Mouse (Mus musculus): ENCODE measurements around the gene Apol6. TPM values are rescaled to one million over a fixed set of nuclear protein-coding genes. Genes with fewer than 3 reads are reported as not detected.
A peak's percentile ranks its signal among the peaks of the same experiment; 100 is the strongest.

Gene Apol6
- polyA plus RNA-seq, 1 experiment from 2014 or later, result not detected

- DNase-seq (ENCODE audit: low spot score) (no peak), ATAC-seq (replicated peaks; ENCODE audit: low FRiP score) (no peak)
- Histone ChIP-seq H3K9me3 (ENCODE audit: control insufficient read depth, low read length) (no peaks in the 10 kb centered on the region), H3K27me3 (ENCODE audit: control insufficient read depth, insufficient read depth, low read length) (no peaks in the 10 kb centered on the region), H3K27ac (ENCODE audit: low read depth, low read length) (no peak overlapping the region), H3K4me1 (replicated peaks; ENCODE audit: control insufficient read depth, insufficient read depth, low read length) (no peaks in the 10 kb centered on the region; the same call in 1 of the 2 replicates), H3K9ac (ENCODE audit: low read length) (no peak overlapping the region), H3K36me3 (ENCODE audit: control insufficient read depth, insufficient read depth, low read length) (no peaks in the 10 kb centered on the region; the same call in 1 of the 2 replicates), H3K4me2 (ENCODE audit: low read depth, low read length, severe bottlenecking) (no peak overlapping the region), H3K4me3 (ENCODE audit: low read depth, low read length) (no peak overlapping the region)
- 57% methylated on average over 14 of the region's 14 CpGs for WGBS
Measured at GRCm38 (mm10) chr15:77079256-77079822, 34.8 kb downstream of the Apol6 start.

- H3K27ac ChIP-seq (ENCODE audit: low read depth, low read length), result no peak overlapping the region
- no peak for ATAC-seq (replicated peaks; ENCODE audit: low FRiP score)
- 67% methylated on average over 11 of the region's 11 CpGs for WGBS
Measured at GRCm38 (mm10) chr15:77079890-77080361, 35.4 kb downstream of the Apol6 start.

GRCm38 (mm10) chr15:77080684-77081254 lies 36.2 kb downstream of the Apol6 start:
- no peak overlapping the region for H3K4me2 ChIP-seq (ENCODE audit: low read depth, low read length, severe bottlenecking)
- DNase-seq (ENCODE audit: low spot score) (no peak), ATAC-seq (replicated peaks; ENCODE audit: low FRiP score) (no peak)
- H3K27ac ChIP-seq (ENCODE audit: low read depth, low read length), result no peak overlapping the region
- H3K4me1 ChIP-seq (replicated peaks; ENCODE audit: control insufficient read depth, insufficient read depth, low read length), result no peaks in the 10 kb centered on the region; the same call in 1 of the 2 replicates
- H3K4me3 ChIP-seq (ENCODE audit: low read depth, low read length), result no peak overlapping the region
- H3K36me3 ChIP-seq (ENCODE audit: control insufficient read depth, insufficient read depth, low read length), result no peaks in the 10 kb centered on the region; the same call in 1 of the 2 replicates
- H3K9ac ChIP-seq (ENCODE audit: low read length), result no peak overlapping the region
- H3K27me3 ChIP-seq (ENCODE audit: control insufficient read depth, insufficient read depth, low read length), result no peaks in the 10 kb centered on the region
- WGBS, result 84% methylated on average over 14 of the region's 14 CpGs
- no peaks in the 10 kb centered on the region for H3K9me3 ChIP-seq (ENCODE audit: control insufficient read depth, low read length)

More at GRCm38 (mm10) chr15:77079890-77080361, 35.4 kb downstream of the Apol6 start:
- H3K4me3 ChIP-seq (ENCODE audit: low read depth, low read length), result no peak overlapping the region
- no peaks in the 10 kb centered on the region; the same call in 1 of the 2 replicates for H3K4me1 ChIP-seq (replicated peaks; ENCODE audit: control insufficient read depth, insufficient read depth, low read length)
- H3K36me3 ChIP-seq (ENCODE audit: control insufficient read depth, insufficient read depth, low read length), result no peaks in the 10 kb centered on the region; the same call in 1 of the 2 replicates
- no peaks in the 10 kb centered on the region for H3K27me3 ChIP-seq (ENCODE audit: control insufficient read depth, insufficient read depth, low read length)
- H3K9me3 ChIP-seq (ENCODE audit: control insufficient read depth, low read length), result no peaks in the 10 kb centered on the region
- no peak overlapping the region for H3K4me2 ChIP-seq (ENCODE audit: low read depth, low read length, severe bottlenecking)
- no peak overlapping the region for H3K9ac ChIP-seq (ENCODE audit: low read length)
- no peak for DNase-seq (ENCODE audit: low spot score)

GRCm38 (mm10) chr15:77081454-77081853 lies 36.9 kb downstream of the Apol6 start:
- H3K27me3 ChIP-seq (ENCODE audit: control insufficient read depth, insufficient read depth, low read length), result no peaks in the 10 kb centered on the region
- H3K4me1 ChIP-seq (replicated peaks; ENCODE audit: control insufficient read depth, insufficient read depth, low read length), result no peaks in the 10 kb centered on the region; the same call in 1 of the 2 replicates
- ATAC-seq (replicated peaks; ENCODE audit: low FRiP score) (no peak), DNase-seq (ENCODE audit: low spot score) (no peak)
- H3K4me3 ChIP-seq (ENCODE audit: low read depth, low read length), result no peak overlapping the region
- H3K27ac ChIP-seq (ENCODE audit: low read depth, low read length), result no peak overlapping the region
- H3K4me2 ChIP-seq (ENCODE audit: low read depth, low read length, severe bottlenecking), result no peak overlapping the region
- H3K9me3 ChIP-seq (ENCODE audit: control insufficient read depth, low read length), result no peaks in the 10 kb centered on the region
- no peak overlapping the region for H3K9ac ChIP-seq (ENCODE audit: low read length)
- H3K36me3 ChIP-seq (ENCODE audit: control insufficient read depth, insufficient read depth, low read length), result no peaks in the 10 kb centered on the region; the same call in 1 of the 2 replicates
- 85% methylated on average over 5 of the region's 5 CpGs for WGBS

- Histone ChIP-seq H3K27me3 (ENCODE audit: control insufficient read depth, insufficient read depth, low read length) (no peaks in the 10 kb centered on the region), H3K4me3 (ENCODE audit: low read depth, low read length) (no peak overlapping the region), H3K4me2 (ENCODE audit: low read depth, low read length, severe bottlenecking) (no peak overlapping the region), H3K4me1 (replicated peaks; ENCODE audit: control insufficient read depth, insufficient read depth, low read length) (no peaks in the 10 kb centered on the region; the same call in 1 of the 2 replicates), H3K9me3 (ENCODE audit: control insufficient read depth, low read length) (no peaks in the 10 kb centered on the region), H3K9ac (ENCODE audit: low read length) (no peak overlapping the region), H3K36me3 (ENCODE audit: control insufficient read depth, insufficient read depth, low read length) (no peaks in the 10 kb centered on the region; the same call in 1 of the 2 replicates), H3K27ac (ENCODE audit: low read depth, low read length) (no peak overlapping the region)
- DNase-seq (ENCODE audit: low spot score), result peak; percentile 30
- no peak for ATAC-seq (replicated peaks; ENCODE audit: low FRiP score)
- WGBS, result 91% methylated on average over 7 of the region's 7 CpGs
Measured at GRCm38 (mm10) chr15:77085818-77086217, 41.3 kb downstream of the Apol6 start.

GRCm38 (mm10) chr15:77086488-77086887 lies 42.0 kb downstream of the Apol6 start:
- H3K4me2 ChIP-seq (ENCODE audit: low read depth, low read length, severe bottlenecking), result no peak overlapping the region
- 92% methylated on average over 1 of the region's 1 CpGs for WGBS
- no peak overlapping the region for H3K27ac ChIP-seq (ENCODE audit: low read depth, low read length)
- no peaks in the 10 kb centered on the region for H3K9me3 ChIP-seq (ENCODE audit: control insufficient read depth, low read length)
- H3K4me1 ChIP-seq (replicated peaks; ENCODE audit: control insufficient read depth, insufficient read depth, low read length), result no peaks in the 10 kb centered on the region; the same call in 1 of the 2 replicates
- no peaks in the 10 kb centered on the region; the same call in 1 of the 2 replicates for H3K36me3 ChIP-seq (ENCODE audit: control insufficient read depth, insufficient read depth, low read length)
- H3K9ac ChIP-seq (ENCODE audit: low read length), result no peak overlapping the region
- no peak overlapping the region for H3K4me3 ChIP-seq (ENCODE audit: low read depth, low read length)
- no peak for DNase-seq (ENCODE audit: low spot score)
- no peak for ATAC-seq (replicated peaks; ENCODE audit: low FRiP score)
- no peaks in the 10 kb centered on the region for H3K27me3 ChIP-seq (ENCODE audit: control insufficient read depth, insufficient read depth, low read length)

- ATAC-seq (replicated peaks; ENCODE audit: low FRiP score), result no peak
- no peak overlapping the region for H3K27ac ChIP-seq (ENCODE audit: low read depth, low read length)
- H3K9me3 ChIP-seq (ENCODE audit: control insufficient read depth, low read length), result no peaks in the 10 kb centered on the region
- no peaks in the 10 kb centered on the region; the same call in 1 of the 2 replicates for H3K36me3 ChIP-seq (ENCODE audit: control insufficient read depth, insufficient read depth, low read length)
- H3K4me3 ChIP-seq (ENCODE audit: low read depth, low read length), result no peak overlapping the region
- WGBS, result 84% methylated on average over 11 of the region's 11 CpGs
- H3K4me2 ChIP-seq (ENCODE audit: low read depth, low read length, severe bottlenecking), result no peak overlapping the region
- no peak overlapping the region for H3K9ac ChIP-seq (ENCODE audit: low read length)
- no peaks in the 10 kb centered on the region for H3K4me1 ChIP-seq (replicated peaks; ENCODE audit: control insufficient read depth, insufficient read depth, low read length)
- DNase-seq (ENCODE audit: low spot score), result no peak
- no peaks in the 10 kb centered on the region for H3K27me3 ChIP-seq (ENCODE audit: control insufficient read depth, insufficient read depth, low read length)
Measured at GRCm38 (mm10) chr15:77089249-77089648, 44.7 kb downstream of the Apol6 start.

- Histone ChIP-seq H3K9ac (ENCODE audit: low read length) (no peak overlapping the region), H3K27ac (ENCODE audit: low read depth, low read length) (no peak overlapping the region), H3K4me2 (ENCODE audit: low read depth, low read length, severe bottlenecking) (no peak overlapping the region), H3K9me3 (ENCODE audit: control insufficient read depth, low read length) (no peaks in the 10 kb centered on the region), H3K27me3 (ENCODE audit: control insufficient read depth, insufficient read depth, low read length) (no peaks in the 10 kb centered on the region), H3K4me3 (ENCODE audit: low read depth, low read length) (no peak overlapping the region), H3K36me3 (ENCODE audit: control insufficient read depth, insufficient read depth, low read length) (no peaks in the 10 kb centered on the region; the same call in 1 of the 2 replicates), H3K4me1 (replicated peaks; ENCODE audit: control insufficient read depth, insufficient read depth, low read length) (no peaks in the 10 kb centered on the region)
- DNase-seq (ENCODE audit: low spot score) (no peak), ATAC-seq (replicated peaks; ENCODE audit: low FRiP score) (no peak)
- 87% methylated on average over 5 of the region's 5 CpGs for WGBS
Measured at GRCm38 (mm10) chr15:77090531-77090930, 46.0 kb downstream of the Apol6 start.

Data from forebrain, embryonic 11.5 days (tissue).